Mouse (Mus musculus): ENCODE data around the gene Spata16. TPM values are rescaled to one million over a fixed set of nuclear protein-coding genes. Genes with fewer than 3 reads are reported as not detected.

The Spata16 gene
- polyA plus RNA-seq, 1 experiment from 2014 or later: not detected

- ATAC-seq (ENCODE audit: low FRiP score, low read depth): 0 out of 2 replicates have a peak, but pooled peaks have one; percentile 34
- no peaks in the 10 kb centered on the region for H3K27me3 ChIP-seq (replicated peaks)
- H3K4me2 ChIP-seq (replicated peaks): no peak overlapping the region
- no peaks in the 10 kb centered on the region for H3K4me1 ChIP-seq
- H3K9me3 ChIP-seq: no peaks in the 10 kb centered on the region
- no peak overlapping the region for H3K27ac ChIP-seq
- H3K36me3 ChIP-seq: no peaks in the 10 kb centered on the region
- H3K9ac ChIP-seq: no peak overlapping the region
- no peak overlapping the region for H3K4me3 ChIP-seq
- 43% methylated on average over 3 of the region's 3 CpGs for WGBS
Observed at GRCm38 (mm10) chr3:26924212-26924611, 286.8 kb downstream of the Spata16 start.

- no peak for ATAC-seq (ENCODE audit: low FRiP score, low read depth)
- Histone ChIP-seq H3K4me1 (0 out of 2 replicates have a peak, but pooled peaks cover 4% of the 10 kb centered on the region), H3K9ac (no peak overlapping the region), H3K27me3 (replicated peaks) (no peaks in the 10 kb centered on the region), H3K27ac (no peak overlapping the region), H3K36me3 (no peaks in the 10 kb centered on the region), H3K4me3 (no peak overlapping the region), H3K4me2 (replicated peaks) (no peak overlapping the region), H3K9me3 (no peaks in the 10 kb centered on the region)
- 89% methylated on average over 3 of the region's 3 CpGs for WGBS
Observed at GRCm38 (mm10) chr3:26933079-26933478, 295.7 kb downstream of the Spata16 start.

GRCm38 (mm10) chr3:26936897-26937590 is 299.6 kb downstream of the Spata16 start:
- ATAC-seq (ENCODE audit: low FRiP score, low read depth): peak; percentile 91
- Histone ChIP-seq H3K9me3 (no peaks in the 10 kb centered on the region), H3K27ac (no peak overlapping the region), H3K27me3 (replicated peaks) (no peaks in the 10 kb centered on the region), H3K36me3 (no peaks in the 10 kb centered on the region), H3K9ac (no peak overlapping the region), H3K4me3 (no peak overlapping the region), H3K4me2 (replicated peaks) (peak overlapping the region; percentile 52), H3K4me1 (0 out of 2 replicates have a peak, but pooled peaks cover 4% of the 10 kb centered on the region)
- WGBS: 36% methylated on average over 22 of the region's 22 CpGs

GRCm38 (mm10) chr3:26966776-26967175 is 329.4 kb downstream of the Spata16 start:
- no peaks in the 10 kb centered on the region for H3K9me3 ChIP-seq
- H3K9ac ChIP-seq: no peak overlapping the region
- H3K4me3 ChIP-seq: no peak overlapping the region
- H3K27me3 ChIP-seq (replicated peaks): no peaks in the 10 kb centered on the region
- no peak overlapping the region for H3K27ac ChIP-seq
- no peak overlapping the region for H3K4me2 ChIP-seq (replicated peaks)
- 86% methylated on average over 5 of the region's 5 CpGs for WGBS
- ATAC-seq (ENCODE audit: low FRiP score, low read depth): no peak
- no peaks in the 10 kb centered on the region for H3K4me1 ChIP-seq
- no peaks in the 10 kb centered on the region for H3K36me3 ChIP-seq

GRCm38 (mm10) chr3:26968852-26969513 is 331.6 kb downstream of the Spata16 start:
- Histone ChIP-seq H3K27me3 (replicated peaks) (no peaks in the 10 kb centered on the region), H3K4me3 (no peak overlapping the region), H3K36me3 (no peaks in the 10 kb centered on the region), H3K4me2 (replicated peaks) (no peak overlapping the region), H3K27ac (no peak overlapping the region), H3K9me3 (no peaks in the 10 kb centered on the region), H3K9ac (no peak overlapping the region), H3K4me1 (no peaks in the 10 kb centered on the region)
- WGBS: 94% methylated on average over 3 of the region's 3 CpGs
- no peak for ATAC-seq (ENCODE audit: low FRiP score, low read depth)

GRCm38 (mm10) chr3:26970529-26970928 is 333.1 kb downstream of the Spata16 start:
- no peaks in the 10 kb centered on the region for H3K4me1 ChIP-seq
- no peak for ATAC-seq (ENCODE audit: low FRiP score, low read depth)
- H3K9me3 ChIP-seq: no peaks in the 10 kb centered on the region
- no peaks in the 10 kb centered on the region for H3K27me3 ChIP-seq (replicated peaks)
- H3K9ac ChIP-seq: no peak overlapping the region
- H3K4me2 ChIP-seq (replicated peaks): no peak overlapping the region
- no peak overlapping the region for H3K27ac ChIP-seq
- H3K36me3 ChIP-seq: no peaks in the 10 kb centered on the region
- WGBS: 88% methylated on average over 3 of the region's 3 CpGs
- H3K4me3 ChIP-seq: no peak overlapping the region

GRCm38 (mm10) chr3:26971276-26971675 is 333.9 kb downstream of the Spata16 start:
- Histone ChIP-seq H3K9me3 (no peaks in the 10 kb centered on the region), H3K27me3 (replicated peaks) (no peaks in the 10 kb centered on the region), H3K4me1 (no peaks in the 10 kb centered on the region), H3K4me2 (replicated peaks) (no peak overlapping the region), H3K9ac (no peak overlapping the region), H3K27ac (no peak overlapping the region), H3K36me3 (no peaks in the 10 kb centered on the region), H3K4me3 (no peak overlapping the region)
- ATAC-seq (ENCODE audit: low FRiP score, low read depth): no peak
- 47% methylated on average over 1 of the region's 1 CpGs for WGBS

- Histone ChIP-seq H3K4me3 (no peak overlapping the region), H3K9me3 (no peaks in the 10 kb centered on the region), H3K27me3 (replicated peaks) (no peaks in the 10 kb centered on the region), H3K27ac (no peak overlapping the region), H3K9ac (no peak overlapping the region), H3K4me1 (no peaks in the 10 kb centered on the region), H3K36me3 (no peaks in the 10 kb centered on the region), H3K4me2 (replicated peaks) (no peak overlapping the region)
- whole genome bisulfite sequencing: 25% methylated on average over 1 of the region's 1 CpGs
- no peak for ATAC-seq (ENCODE audit: low FRiP score, low read depth)
Observed at GRCm38 (mm10) chr3:26972105-26972504, 334.7 kb downstream of the Spata16 start.

GRCm38 (mm10) chr3:26979603-26980002 is 342.2 kb downstream of the Spata16 start:
- no peaks in the 10 kb centered on the region for H3K9me3 ChIP-seq
- H3K36me3 ChIP-seq: no peaks in the 10 kb centered on the region
- 86% methylated on average over 2 of the region's 2 CpGs for WGBS
- no peak overlapping the region for H3K4me3 ChIP-seq
- H3K4me2 ChIP-seq (replicated peaks): no peak overlapping the region
- ATAC-seq (ENCODE audit: low FRiP score, low read depth): no peak
- H3K4me1 ChIP-seq: no peaks in the 10 kb centered on the region
- no peak overlapping the region for H3K9ac ChIP-seq
- H3K27me3 ChIP-seq (replicated peaks): no peaks in the 10 kb centered on the region
- H3K27ac ChIP-seq: no peak overlapping the region

GRCm38 (mm10) chr3:26980371-26980770 is 343.0 kb downstream of the Spata16 start:
- H3K27me3 ChIP-seq (replicated peaks): no peaks in the 10 kb centered on the region
- no peak overlapping the region for H3K9ac ChIP-seq
- no peaks in the 10 kb centered on the region for H3K4me1 ChIP-seq
- ATAC-seq (ENCODE audit: low FRiP score, low read depth): no peak
- H3K4me3 ChIP-seq: no peak overlapping the region
- no peak overlapping the region for H3K27ac ChIP-seq
- WGBS: 91% methylated on average over 3 of the region's 3 CpGs
- no peaks in the 10 kb centered on the region for H3K36me3 ChIP-seq
- H3K4me2 ChIP-seq (replicated peaks): no peak overlapping the region
- no peaks in the 10 kb centered on the region for H3K9me3 ChIP-seq

- Histone ChIP-seq H3K4me2 (replicated peaks) (no peak overlapping the region), H3K27me3 (replicated peaks) (no peaks in the 10 kb centered on the region), H3K36me3 (no peaks in the 10 kb centered on the region), H3K9ac (no peak overlapping the region), H3K27ac (no peak overlapping the region), H3K9me3 (no peaks in the 10 kb centered on the region), H3K4me3 (no peak overlapping the region), H3K4me1 (no peaks in the 10 kb centered on the region)
- ATAC-seq (ENCODE audit: low FRiP score, low read depth): no peak
- 81% methylated on average over 6 of the region's 6 CpGs for WGBS
Observed at GRCm38 (mm10) chr3:26981979-26982623, 344.7 kb downstream of the Spata16 start.

GRCm38 (mm10) chr3:26983749-26984148 is 346.3 kb downstream of the Spata16 start:
- Histone ChIP-seq H3K9ac (no peak overlapping the region), H3K27ac (no peak overlapping the region), H3K4me3 (no peak overlapping the region), H3K4me1 (no peaks in the 10 kb centered on the region), H3K27me3 (replicated peaks) (no peaks in the 10 kb centered on the region), H3K4me2 (replicated peaks) (no peak overlapping the region), H3K9me3 (no peaks in the 10 kb centered on the region), H3K36me3 (no peaks in the 10 kb centered on the region)
- 88% methylated on average over 6 of the region's 6 CpGs for WGBS
- no peak for ATAC-seq (ENCODE audit: low FRiP score, low read depth)

Measured in neural tube, embryonic 12.5 days (tissue).